Mouse (Mus musculus) adrenal gland, adult 2 months (tissue): Measurements from ENCODE around the gene A3galt2. TPM values are rescaled to one million over a fixed set of nuclear protein-coding genes. Genes with fewer than 3 reads are reported as not detected.

Experiments
- DNase-seq: peaks from one replicate; pipeline ENCODE4 v3.0.0; 2021
- long read RNA-seq: library from polyadenylated mRNA; stranded (forward); transcript quantifications from one replicate; pipeline ENCODE4 v2.0.0, GENCODE M21; 2021
- polyA plus RNA-seq: library from polyadenylated mRNA; depleted of rRNA; stranded (reverse); fragments of >200 nt; gene quantifications from 2 replicates; pipeline ENCODE4 v1.2.3, GENCODE M21; 2012; rRNA removed
- total RNA-seq, 2 experiments: library from RNA; stranded (reverse); gene quantifications; 2 replicates each; pipeline ENCODE4 v1.2.3; 2021

A3galt2 gene
- total RNA-seq (under 1 TPM; 0.20 to 0.21 TPM), polyA plus RNA-seq (0.51 and 0.60 TPM in 2 replicates)
- long read RNA-seq, result 0 reads

- DNase-seq, result no peak
Measured at GRCm38 (mm10) chr4:128755064-128755463, at the start of gene A3galt2. TSS of gene A3galt2 (plus strand) at chr4:128755364.

GRCm38 (mm10) chr4:128706626-128707025, 48.5 kb upstream of the A3galt2 start:
- DNase-seq, result no peak

GRCm38 (mm10) chr4:128707384-128707783, 47.8 kb upstream of the A3galt2 start:
- DNase-seq, result peak; percentile 63

GRCm38 (mm10) chr4:128709061-128709780, 45.9 kb upstream of the A3galt2 start:
- peak; percentile 22 for DNase-seq

- DNase-seq, result no peak
Measured at GRCm38 (mm10) chr4:128709781-128710166, 45.4 kb upstream of the A3galt2 start.

GRCm38 (mm10) chr4:128710286-128710685, 44.9 kb upstream of the A3galt2 start:
- DNase-seq, result no peak

GRCm38 (mm10) chr4:128710800-128711199, 44.4 kb upstream of the A3galt2 start:
- DNase-seq, result no peak

- peak; percentile 90 for DNase-seq
Measured at GRCm38 (mm10) chr4:128711455-128712135, 43.6 kb upstream of the A3galt2 start.

GRCm38 (mm10) chr4:128712136-128712655, 43.0 kb upstream of the A3galt2 start:
- DNase-seq, result no peak

GRCm38 (mm10) chr4:128712941-128713340, 42.2 kb upstream of the A3galt2 start:
- no peak for DNase-seq

- no peak for DNase-seq
Measured at GRCm38 (mm10) chr4:128715241-128716204, 39.6 kb upstream of the A3galt2 start.

GRCm38 (mm10) chr4:128716279-128716678, 38.9 kb upstream of the A3galt2 start:
- DNase-seq, result no peak

- no peak for DNase-seq
Measured at GRCm38 (mm10) chr4:128716731-128717130, 38.4 kb upstream of the A3galt2 start.

GRCm38 (mm10) chr4:128720110-128720509, 35.1 kb upstream of the A3galt2 start:
- DNase-seq, result peak; percentile 82

- no peak for DNase-seq
Measured at GRCm38 (mm10) chr4:128721061-128721648, 34.0 kb upstream of the A3galt2 start.

- no peak for DNase-seq
Measured at GRCm38 (mm10) chr4:128721761-128722160, 33.4 kb upstream of the A3galt2 start.

- DNase-seq, result no peak
Measured at GRCm38 (mm10) chr4:128722932-128723331, 32.2 kb upstream of the A3galt2 start.

- DNase-seq, result no peak
Measured at GRCm38 (mm10) chr4:128723431-128723830, 31.7 kb upstream of the A3galt2 start.

- DNase-seq, result peak; percentile 63
Measured at GRCm38 (mm10) chr4:128724059-128724458, 31.1 kb upstream of the A3galt2 start.

GRCm38 (mm10) chr4:128727019-128727720, 28.0 kb upstream of the A3galt2 start:
- peak; percentile 93 for DNase-seq
